Mouse (Mus musculus) cortical plate, adult 2 months (tissue): Measurements from ENCODE around the gene Mast4. TPM values are rescaled to one million over a fixed set of nuclear protein-coding genes. Genes with fewer than 3 reads are reported as not detected.

Source experiments
- H3K27ac ChIP-seq: fragments of 200-500 bp; 2 replicates; pipeline ENCODE4 v1.5.1; 2012; ENCODE audit warnings: low read length, control low read depth, inconsistent platforms; ENCODE audit not compliant: insufficient read depth
- H3K4me1 ChIP-seq: fragments of 200-500 bp; 2 replicates; pipeline ENCODE4 v1.6.1; 2011; ENCODE audit warnings: low read length; ENCODE audit not compliant: control insufficient read depth, insufficient read depth
- H3K4me3 ChIP-seq: fragments of 200-500 bp; 2 replicates; pipeline ENCODE4 v1.5.1; 2011; ENCODE audit warnings: mild to moderate bottlenecking, low read length, control low read depth; ENCODE audit not compliant: insufficient read depth
- CTCF ChIP-seq: fragments of 200-500 bp; IDR thresholded peaks from 2 replicates; pipeline ENCODE4 v1.5.1; 2011; ENCODE audit warnings: mild to moderate bottlenecking, control low read depth, low read length; ENCODE audit not compliant: insufficient read depth; ENCODE audit errors: extremely low read depth
- POLR2A ChIP-seq: fragments of 200-500 bp; IDR thresholded peaks from 2 replicates; pipeline ENCODE4 v1.6.1; 2011; ENCODE audit warnings: mild to moderate bottlenecking, low read length, control low read depth; ENCODE audit not compliant: insufficient read depth; ENCODE audit errors: extremely low read depth
- polyA plus RNA-seq: library from polyadenylated mRNA; depleted of rRNA; stranded (reverse); fragments of >200 nt; gene quantifications from 2 replicates; pipeline ENCODE4 v1.2.3, GENCODE M21; 2012

The Mast4 gene
- polyA plus RNA-seq, 1 experiment = 19.6 TPM

- Histone ChIP-seq H3K4me3 (no peak overlapping the region), H3K4me1 (peaks cover 3% of the 10 kb centered on the region)
- TF ChIP-seq POLR2A (no peak), CTCF (no peak)
Measured at GRCm38 (mm10) chr13:102839741-102840482, 494.4 kb downstream of the Mast4 start.

GRCm38 (mm10) chr13:102837427-102837826 is 496.9 kb downstream of the Mast4 start:
- no peak for TF ChIP-seq CTCF
- no peak for TF ChIP-seq POLR2A
- no peak overlapping the region for H3K4me3 ChIP-seq
- peaks cover 3% of the 10 kb centered on the region for H3K4me1 ChIP-seq
- no peak overlapping the region for H3K27ac ChIP-seq

More at GRCm38 (mm10) chr13:102839741-102840482, 494.4 kb downstream of the Mast4 start:
- no peak overlapping the region for H3K27ac ChIP-seq

- Histone ChIP-seq H3K4me1 (peaks cover 3% of the 10 kb centered on the region), H3K27ac (no peak overlapping the region), H3K4me3 (no peak overlapping the region)
- TF ChIP-seq POLR2A = no peak
- no peak for TF ChIP-seq CTCF
Measured at GRCm38 (mm10) chr13:102835336-102835735, 499.0 kb downstream of the Mast4 start.

GRCm38 (mm10) chr13:102818287-102818686 is 516.0 kb downstream of the Mast4 start:
- Histone ChIP-seq H3K27ac (no peak overlapping the region), H3K4me3 (no peak overlapping the region), H3K4me1 (no peaks in the 10 kb centered on the region)

GRCm38 (mm10) chr13:102816689-102817088 is 517.6 kb downstream of the Mast4 start:
- no peaks in the 10 kb centered on the region for H3K4me1 ChIP-seq
- no peak overlapping the region for H3K27ac ChIP-seq
- no peak for TF ChIP-seq POLR2A
- TF ChIP-seq CTCF = no peak
- no peak overlapping the region for H3K4me3 ChIP-seq

More at GRCm38 (mm10) chr13:102818287-102818686, 516.0 kb downstream of the Mast4 start:
- TF ChIP-seq CTCF (no peak), POLR2A (no peak)

- TF ChIP-seq CTCF (no peak), POLR2A (no peak)
- Histone ChIP-seq H3K4me3 (no peak overlapping the region), H3K27ac (no peak overlapping the region), H3K4me1 (peaks cover 2% of the 10 kb centered on the region; the same call in 1 of the 2 replicates)
Measured at GRCm38 (mm10) chr13:102815158-102815557, 519.1 kb downstream of the Mast4 start.

- no peak for TF ChIP-seq POLR2A
- TF ChIP-seq CTCF = 0 out of 2 replicates have a peak, but pooled peaks have one; percentile 11
Measured at GRCm38 (mm10) chr13:102811129-102811832, 523.0 kb downstream of the Mast4 start.

GRCm38 (mm10) chr13:102806652-102807051 is 527.6 kb downstream of the Mast4 start:
- no peak for TF ChIP-seq CTCF
- no peak for TF ChIP-seq POLR2A
- H3K4me3 ChIP-seq = no peak overlapping the region
- no peak overlapping the region for H3K27ac ChIP-seq
- peaks cover 3% of the 10 kb centered on the region; the same call in 1 of the 2 replicates for H3K4me1 ChIP-seq

More at GRCm38 (mm10) chr13:102811129-102811832, 523.0 kb downstream of the Mast4 start:
- Histone ChIP-seq H3K27ac (no peak overlapping the region), H3K4me3 (no peak overlapping the region), H3K4me1 (peaks cover 3% of the 10 kb centered on the region; the same call in 1 of the 2 replicates)

GRCm38 (mm10) chr13:102805190-102805589 is 529.1 kb downstream of the Mast4 start:
- Histone ChIP-seq H3K4me3 (no peak overlapping the region), H3K27ac (no peak overlapping the region), H3K4me1 (peaks cover 2% of the 10 kb centered on the region; the same call in 1 of the 2 replicates)
- TF ChIP-seq POLR2A = no peak
- TF ChIP-seq CTCF = no peak

- H3K4me3 ChIP-seq = no peak overlapping the region
- H3K27ac ChIP-seq = no peak overlapping the region
- TF ChIP-seq POLR2A (no peak), CTCF (no peak)
- no peaks in the 10 kb centered on the region for H3K4me1 ChIP-seq
Measured at GRCm38 (mm10) chr13:102803206-102803605, 531.1 kb downstream of the Mast4 start.
